Mouse (Mus musculus): ENCODE results near the gene Mrpl14. TPM values are rescaled to one million over a fixed set of nuclear protein-coding genes. Genes with fewer than 3 reads are reported as not detected.

Mrpl14 gene
- polyA plus RNA-seq, 1 experiment from 2014 or later: 152 TPM

DNA sequence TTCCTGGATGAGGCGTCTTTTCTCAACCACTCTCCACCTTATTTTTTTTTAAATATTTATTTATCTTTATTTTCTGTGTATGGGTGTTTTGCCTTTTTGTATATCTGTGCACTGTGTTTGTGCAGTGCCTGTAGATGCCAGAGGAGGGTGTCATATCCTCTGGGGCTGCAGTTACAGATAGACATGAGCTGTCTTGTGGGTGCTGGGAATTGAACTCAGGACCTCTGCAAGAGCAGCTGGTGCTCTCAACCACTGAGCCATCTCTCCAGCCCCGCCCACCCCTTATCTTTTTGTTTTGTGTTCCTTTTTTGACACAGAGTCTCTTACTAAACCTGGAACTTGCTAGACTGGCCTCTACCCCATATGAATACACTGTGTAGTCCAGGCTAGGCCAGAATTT is 41.4 kb downstream of the Mrpl14 start:
- peaks cover 15% of the 10 kb centered on the region for H3K4me1 ChIP-seq
- H3K4me3 ChIP-seq: no peak overlapping the region
- H3K9me3 ChIP-seq: no peaks in the 10 kb centered on the region
- ATAC-seq (ENCODE audit: insufficient number of reproducible peaks, insufficient read depth, low FRiP score, low TSS enrichment, low read depth): no peak
- peaks cover 2% of the 10 kb centered on the region; the same call in 1 of the 2 replicates for H3K27me3 ChIP-seq
- H3K27ac ChIP-seq: no peak overlapping the region
- no peaks in the 10 kb centered on the region for H3K36me3 ChIP-seq
- no peak overlapping the region for H3K9ac ChIP-seq
- WGBS: 88% methylated on average over 2 of the region's 2 CpGs
- H3K4me2 ChIP-seq: no peak overlapping the region

DNA sequence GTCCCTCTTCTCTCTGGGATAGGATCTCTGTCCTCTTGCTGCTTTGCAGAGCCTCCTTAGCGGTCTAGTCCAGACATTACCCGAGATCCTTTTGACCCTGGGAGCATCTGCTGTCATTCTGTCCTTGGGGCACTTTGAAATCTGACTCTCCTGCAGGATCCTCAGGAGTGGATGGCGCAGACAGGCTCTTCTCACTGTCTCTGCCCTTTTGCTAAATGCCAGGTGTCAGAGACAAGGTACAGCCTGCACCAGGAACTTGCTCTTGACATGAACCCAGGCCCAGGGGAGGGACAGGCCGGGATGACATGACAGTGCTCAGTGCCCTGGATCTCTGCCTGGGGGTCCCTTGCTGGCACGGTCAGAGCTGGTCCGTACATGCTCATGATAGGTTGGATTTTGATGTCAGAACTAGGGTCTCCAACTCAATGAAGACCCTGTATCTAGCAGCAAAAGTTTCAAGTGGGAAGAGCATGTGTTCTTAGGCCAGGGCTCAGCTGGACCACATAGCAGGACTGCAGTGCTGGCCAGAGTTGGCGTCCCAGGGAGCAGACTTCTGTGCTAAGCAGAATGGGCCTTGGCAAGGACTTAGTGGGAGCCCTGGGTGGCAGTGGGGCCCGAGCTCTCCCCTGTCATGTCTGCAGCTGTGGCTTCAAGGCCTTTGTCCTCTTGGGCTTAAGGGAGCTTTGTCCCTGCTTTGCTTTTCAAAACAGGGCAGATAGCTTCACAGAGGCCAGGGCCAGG is 42.0 kb downstream of the Mrpl14 start:
- peaks cover 9% of the 10 kb centered on the region for H3K27me3 ChIP-seq
- H3K9ac ChIP-seq: 0 out of 2 replicates have a peak overlapping the region, but pooled peaks have one; percentile 11
- no peaks in the 10 kb centered on the region for H3K36me3 ChIP-seq
- peaks cover 13% of the 10 kb centered on the region for H3K4me1 ChIP-seq
- 47% methylated on average over 8 of the region's 8 CpGs for WGBS
- no peaks in the 10 kb centered on the region for H3K9me3 ChIP-seq
- H3K4me3 ChIP-seq: no peak overlapping the region
- H3K4me2 ChIP-seq: no peak overlapping the region
- H3K27ac ChIP-seq: no peak overlapping the region
- no peak for ATAC-seq (ENCODE audit: insufficient number of reproducible peaks, insufficient read depth, low FRiP score, low TSS enrichment, low read depth)

- no peak overlapping the region for H3K4me3 ChIP-seq
- WGBS: 40% methylated on average over 10 of the region's 10 CpGs
- peaks cover 20% of the 10 kb centered on the region for H3K4me1 ChIP-seq
- H3K36me3 ChIP-seq: no peaks in the 10 kb centered on the region
- no peak overlapping the region for H3K27ac ChIP-seq
- 0 out of 2 replicates have a peak overlapping the region, but pooled peaks have one; percentile 17 for H3K9ac ChIP-seq
- H3K27me3 ChIP-seq: peaks cover 17% of the 10 kb centered on the region
- H3K4me2 ChIP-seq: no peak overlapping the region
- no peak for ATAC-seq (ENCODE audit: insufficient number of reproducible peaks, insufficient read depth, low FRiP score, low TSS enrichment, low read depth)
- H3K9me3 ChIP-seq: no peaks in the 10 kb centered on the region
Observed at GRCm38 (mm10) chr17:45729387-45729786, 43.3 kb downstream of the Mrpl14 start.

DNA sequence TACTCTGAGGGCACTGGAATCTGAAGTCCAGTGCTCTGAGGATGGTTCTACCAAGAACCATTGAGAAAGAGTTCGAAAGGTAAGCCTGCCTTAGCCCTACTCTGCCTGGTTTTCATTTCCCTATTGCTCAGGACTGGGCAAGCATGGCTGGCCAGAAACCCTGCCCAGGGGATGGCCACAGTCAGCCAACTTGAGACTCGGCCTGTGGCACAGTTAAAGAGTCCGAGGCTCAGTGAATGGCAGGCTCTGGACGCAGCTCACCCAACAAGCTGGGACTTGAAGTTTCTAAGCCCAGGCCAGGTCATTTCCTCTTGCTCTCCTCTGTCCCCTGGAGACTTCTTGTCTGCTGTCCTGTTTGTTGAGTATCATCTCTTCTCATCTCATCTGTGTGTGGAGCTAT is 44.6 kb downstream of the Mrpl14 start:
- Histone ChIP-seq H3K9me3 (no peaks in the 10 kb centered on the region), H3K9ac (no peak overlapping the region), H3K4me2 (no peak overlapping the region), H3K27ac (no peak overlapping the region), H3K4me3 (no peak overlapping the region), H3K4me1 (peaks cover 33% of the 10 kb centered on the region), H3K36me3 (no peaks in the 10 kb centered on the region), H3K27me3 (peaks cover 23% of the 10 kb centered on the region)
- ATAC-seq (ENCODE audit: insufficient number of reproducible peaks, insufficient read depth, low FRiP score, low TSS enrichment, low read depth): no peak
- WGBS: 69% methylated on average over 4 of the region's 4 CpGs

DNA sequence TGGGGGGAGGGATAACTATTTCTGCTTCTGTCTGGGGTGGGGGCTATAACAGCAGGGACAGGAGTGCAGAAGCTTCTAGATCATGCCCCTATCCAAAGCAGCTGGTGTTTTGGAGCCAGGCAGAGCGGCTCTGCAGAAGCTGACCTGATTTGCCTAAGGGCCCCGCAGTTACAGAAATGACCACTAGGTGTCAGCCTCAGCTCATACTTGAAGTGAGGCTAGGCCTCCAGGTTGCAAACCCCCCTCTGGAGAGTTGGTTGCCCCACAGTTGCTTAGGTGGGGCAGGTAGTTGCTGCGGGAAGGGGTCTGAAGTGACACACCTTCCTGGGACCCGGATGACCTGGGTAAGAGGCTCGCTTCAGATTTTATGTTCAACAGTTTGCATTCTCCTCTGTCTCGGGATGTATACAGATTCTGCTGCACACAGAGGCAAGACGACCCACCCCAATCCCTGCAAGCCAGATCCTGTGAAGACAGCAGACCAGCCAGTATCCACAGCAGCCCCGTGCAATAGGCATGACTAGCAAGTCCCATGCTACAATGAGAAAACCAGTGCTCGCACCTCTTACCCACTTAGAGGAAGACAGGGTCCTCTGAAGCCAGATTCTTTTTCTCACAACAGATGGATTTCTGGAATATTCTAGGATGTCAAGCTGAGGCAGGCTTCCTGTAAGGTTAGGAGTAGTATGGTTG is 45.2 kb downstream of the Mrpl14 start:
- no peaks in the 10 kb centered on the region for H3K9me3 ChIP-seq
- H3K36me3 ChIP-seq: no peaks in the 10 kb centered on the region
- no peak overlapping the region for H3K4me3 ChIP-seq
- WGBS: 21% methylated on average over 9 of the region's 9 CpGs
- H3K4me1 ChIP-seq: peaks cover 38% of the 10 kb centered on the region
- H3K27ac ChIP-seq: no peak overlapping the region
- peak overlapping the region; percentile 26 for H3K4me2 ChIP-seq
- no peak overlapping the region for H3K9ac ChIP-seq
- ATAC-seq (ENCODE audit: insufficient number of reproducible peaks, insufficient read depth, low FRiP score, low TSS enrichment, low read depth): no peak
- peaks cover 23% of the 10 kb centered on the region for H3K27me3 ChIP-seq

GRCm38 (mm10) chr17:45733038-45733734 is 47.1 kb downstream of the Mrpl14 start:
- H3K9ac ChIP-seq: peak overlapping the region; percentile 72
- no peak overlapping the region for H3K27ac ChIP-seq
- H3K4me2 ChIP-seq: peak overlapping the region; percentile 87
- H3K27me3 ChIP-seq: peaks cover 23% of the 10 kb centered on the region
- ATAC-seq (ENCODE audit: insufficient number of reproducible peaks, insufficient read depth, low FRiP score, low TSS enrichment, low read depth): no peak
- no peaks in the 10 kb centered on the region for H3K9me3 ChIP-seq
- H3K4me3 ChIP-seq: peak overlapping the region; percentile 44
- no peaks in the 10 kb centered on the region for H3K36me3 ChIP-seq
- H3K4me1 ChIP-seq: peaks cover 46% of the 10 kb centered on the region
- WGBS: 57% methylated on average over 16 of the region's 19 CpGs

DNA sequence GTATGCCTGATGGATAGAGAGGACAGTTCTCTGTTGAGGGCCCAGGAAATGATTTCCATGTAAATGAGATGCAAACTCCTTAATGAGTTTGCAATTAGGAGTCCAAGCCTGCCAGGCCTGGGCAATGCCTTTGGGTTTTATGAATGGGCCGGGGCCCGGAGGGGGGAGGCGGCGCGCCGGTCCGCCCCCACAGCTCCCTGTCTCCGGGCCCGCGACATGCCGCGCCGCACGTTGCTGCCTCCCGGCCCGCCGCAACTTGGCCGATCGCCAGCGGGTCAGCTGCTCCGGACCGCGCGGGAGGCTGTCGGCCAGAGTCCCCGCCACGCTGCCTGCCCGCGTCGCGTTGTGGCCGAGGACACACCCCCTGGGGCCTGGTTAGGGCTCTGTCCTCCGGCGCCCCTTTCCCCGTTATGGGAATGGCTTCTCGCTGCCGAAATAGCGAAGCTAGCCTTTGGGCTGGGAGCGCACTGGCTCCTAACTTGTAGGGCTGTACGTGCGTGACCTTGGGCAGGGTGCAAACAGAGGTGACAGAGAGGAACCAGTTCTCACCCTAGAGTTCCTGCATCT is 47.7 kb downstream of the Mrpl14 start, which contains the start of gene 1600014C23Rik:
1600014C23Rik (minus strand) TSS at position 110 of the 567 bp plus-strand sequence.
- Histone ChIP-seq H3K4me3 (peak within 1 kb of the TSS; percentile 44), H3K9ac (peak within 1 kb of the TSS; percentile 72), H3K27me3 (peaks cover 23% of the 10 kb centered on the region), H3K4me1 (peaks cover 46% of the 10 kb centered on the region), H3K27ac (0 out of 2 replicates have a peak within 1 kb of the TSS, but pooled peaks have one; percentile 12), H3K36me3 (no peaks in the 10 kb centered on the region), H3K4me2 (peak within 1 kb of the TSS; percentile 87), H3K9me3 (no peaks in the 10 kb centered on the region)
- under 1% methylated on average over 41 of the region's 41 CpGs for WGBS
- no peak for ATAC-seq (ENCODE audit: insufficient number of reproducible peaks, insufficient read depth, low FRiP score, low TSS enrichment, low read depth)

GRCm38 (mm10) chr17:45734333-45734732 is 48.2 kb downstream of the Mrpl14 start:
- H3K9ac ChIP-seq: peak overlapping the region; percentile 72; the same call in 1 of the 2 replicates
- peaks cover 23% of the 10 kb centered on the region for H3K27me3 ChIP-seq
- no peaks in the 10 kb centered on the region for H3K36me3 ChIP-seq
- 0 out of 2 replicates have a peak overlapping the region, but pooled peaks have one; percentile 12 for H3K27ac ChIP-seq
- H3K4me1 ChIP-seq: peaks cover 46% of the 10 kb centered on the region
- no peak for ATAC-seq (ENCODE audit: insufficient number of reproducible peaks, insufficient read depth, low FRiP score, low TSS enrichment, low read depth)
- H3K4me2 ChIP-seq: peak overlapping the region; percentile 87
- no peaks in the 10 kb centered on the region; the same call in 1 of the 2 replicates for H3K9me3 ChIP-seq
- peak overlapping the region; percentile 44; the same call in 1 of the 2 replicates for H3K4me3 ChIP-seq
- 15% methylated on average over 3 of the region's 3 CpGs for WGBS

DNA sequence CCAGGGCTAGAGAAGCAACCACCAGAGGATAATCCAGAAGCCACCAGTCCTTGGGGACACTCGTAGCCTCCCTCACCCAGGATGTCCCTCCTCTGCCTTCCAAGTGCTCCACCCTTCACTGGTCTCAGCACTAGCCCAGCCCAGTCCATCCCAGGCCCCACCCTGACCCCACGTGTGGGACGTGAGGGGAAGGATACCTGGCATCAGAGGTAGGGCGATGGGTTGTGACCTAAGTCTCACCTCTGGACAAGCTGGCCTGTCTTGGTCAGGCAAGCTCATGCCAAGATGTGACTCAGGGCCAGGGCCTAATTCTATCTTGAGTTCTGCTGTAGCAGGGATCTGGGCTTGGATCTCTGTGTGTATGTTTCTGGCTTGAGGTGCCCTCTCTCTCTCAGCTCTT is 48.8 kb downstream of the Mrpl14 start:
- H3K27ac ChIP-seq: no peak overlapping the region
- H3K4me3 ChIP-seq: no peak overlapping the region
- no peak overlapping the region for H3K9ac ChIP-seq
- no peak overlapping the region for H3K4me2 ChIP-seq
- 76% methylated on average over 4 of the region's 4 CpGs for WGBS
- H3K9me3 ChIP-seq: no peaks in the 10 kb centered on the region; the same call in 1 of the 2 replicates
- H3K4me1 ChIP-seq: peaks cover 46% of the 10 kb centered on the region
- no peak for ATAC-seq (ENCODE audit: insufficient number of reproducible peaks, insufficient read depth, low FRiP score, low TSS enrichment, low read depth)
- peaks cover 23% of the 10 kb centered on the region for H3K27me3 ChIP-seq
- no peaks in the 10 kb centered on the region for H3K36me3 ChIP-seq

DNA sequence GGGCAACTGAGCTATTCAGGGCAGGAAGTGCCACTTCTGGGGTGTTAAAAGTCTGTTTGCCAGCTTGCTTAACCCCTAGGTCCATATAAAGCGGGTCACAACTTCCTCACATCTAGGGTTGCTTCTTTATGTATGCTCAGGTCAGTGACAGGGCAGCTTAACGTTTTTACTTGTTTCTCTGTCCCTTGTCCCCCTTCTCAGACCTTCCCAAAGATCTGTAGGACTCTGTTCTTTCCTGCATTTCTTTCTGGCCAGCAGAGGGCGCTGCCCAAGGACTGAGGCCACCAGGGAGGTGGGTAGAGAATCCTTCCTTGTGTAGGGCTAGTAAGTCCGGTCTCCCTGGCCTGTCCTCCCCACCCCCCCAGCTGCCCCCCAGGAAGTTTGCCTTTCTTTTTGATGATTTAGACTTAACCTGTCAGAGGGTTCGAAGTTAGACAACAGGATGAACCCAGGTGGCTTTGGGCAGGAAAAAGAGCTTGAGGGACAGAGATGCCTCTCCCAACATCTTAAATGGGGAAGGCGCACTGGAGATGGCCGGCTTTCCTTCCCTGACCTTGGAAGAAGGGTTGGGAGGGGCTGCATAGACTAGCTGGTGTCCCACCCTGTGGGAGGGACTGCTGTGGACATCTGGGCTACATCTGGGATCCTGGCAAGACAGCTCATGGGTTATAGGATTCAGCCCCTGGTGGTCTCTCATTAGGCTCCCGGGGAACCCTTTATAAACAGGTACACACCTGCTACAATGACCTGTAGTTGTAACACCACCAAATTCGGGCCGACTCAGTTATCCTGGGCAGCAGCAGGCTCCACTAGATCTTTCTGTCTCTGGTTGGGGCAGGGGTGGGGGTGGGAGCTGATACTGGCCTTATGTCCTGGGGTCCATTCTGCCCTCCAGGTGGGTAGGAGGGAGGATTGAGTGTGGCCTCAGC is 49.5 kb downstream of the Mrpl14 start:
- 5% methylated on average over 10 of the region's 10 CpGs for WGBS
- Histone ChIP-seq H3K9ac (peak overlapping the region; percentile 77), H3K27me3 (peaks cover 23% of the 10 kb centered on the region), H3K4me3 (peak overlapping the region; percentile 48), H3K4me2 (peak overlapping the region; percentile 71), H3K36me3 (no peaks in the 10 kb centered on the region), H3K27ac (peak overlapping the region; percentile 92), H3K4me1 (peaks cover 43% of the 10 kb centered on the region), H3K9me3 (no peaks in the 10 kb centered on the region; the same call in 1 of the 2 replicates)
- ATAC-seq (ENCODE audit: insufficient number of reproducible peaks, insufficient read depth, low FRiP score, low TSS enrichment, low read depth): no peak
